ENCODE assay signal across 8 mouse cellular contexts in the genomic region with DNA sequence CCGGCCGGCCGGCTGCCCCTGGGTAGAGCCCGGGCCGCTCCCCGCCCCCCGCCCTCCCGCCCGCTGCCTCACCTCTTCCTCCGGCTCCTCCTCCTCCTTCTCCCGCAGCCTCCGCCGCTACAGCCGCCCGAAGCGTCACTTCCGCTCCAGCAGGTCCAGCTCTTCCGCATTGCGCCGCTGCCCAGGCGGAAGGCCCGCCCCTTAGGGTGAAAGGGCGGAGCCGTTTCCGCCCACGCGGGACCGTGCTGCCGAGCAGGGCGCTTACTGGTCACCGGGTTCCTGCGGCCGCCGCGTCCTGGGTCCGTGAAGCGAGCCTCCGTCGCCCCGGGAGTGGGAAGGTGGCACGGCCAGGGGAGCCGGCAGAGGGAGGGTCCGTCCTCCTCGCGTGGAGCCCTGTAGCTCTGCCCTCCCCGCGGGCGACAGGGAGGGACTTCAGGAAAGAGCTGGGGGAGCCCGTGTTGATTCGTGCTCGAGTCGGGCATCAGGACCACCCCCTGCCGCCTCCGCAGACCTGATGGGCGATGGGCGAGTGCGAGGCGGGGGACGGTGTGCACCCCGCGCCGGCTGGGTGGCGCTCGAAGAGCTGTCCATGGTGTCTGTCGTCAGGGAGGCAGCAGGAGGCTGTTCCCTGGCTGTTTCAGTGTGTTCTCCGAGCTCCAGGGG. TPM values are rescaled to one million over a fixed set of nuclear protein-coding genes. Genes with fewer than 3 reads are reported as not detected.
DNase-seq lines count a peak whose midpoint lies in the region; ATAC-seq lines count a peak whose summit lies in the region.

A gene (minus strand): TSS at position 288 of the 663 bp plus-strand sequence.

- peak within 1 kb of the TSS; percentile 80 for H3K4me2 ChIP-seq in intestine, embryonic 14.5 days (ENCODE audit: low read length)

- no peaks in the 10 kb centered on the region for H3K27me3 ChIP-seq in intestine, embryonic 14.5 days (replicated peaks; ENCODE audit: control insufficient read depth, insufficient read depth, low read length)

- under 1% methylated on average over 57 of the region's 66 CpGs for WGBS in intestine, embryonic 14.5 days

- no peaks in the 10 kb centered on the region for H3K9me3 ChIP-seq in intestine, embryonic 14.5 days (ENCODE audit: control insufficient read depth, low read length)

- H3K27ac ChIP-seq in intestine, embryonic 14.5 days (ENCODE audit: low read depth), result peak within 1 kb of the TSS; percentile 85

- peak; percentile 95 to 97 for DNase-seq in adrenal gland, adult (ENCODE audit: inconsistent age in 2 of 2, low spot score in 1 of 2)
- peak; percentile 92 for DNase-seq in embryo, embryonic 10.5 days (ENCODE audit: low spot score)
- DNase-seq in gastrocnemius, postnatal 25 days, result peak; percentile 93
- DNase-seq in intestine, embryonic 14.5 days (ENCODE audit: low spot score), result peak; percentile 90
- DNase-seq in left cerebral cortex, postnatal 14 days (ENCODE audit: low spot score in 2 of 2), result peak; percentile 91 to 92
- peak; percentile 92 for DNase-seq in mesoderm, embryonic 11.5 days (ENCODE audit: low read depth, low spot score)
- peak; percentile 90 to 92 for DNase-seq in right cerebral cortex, postnatal 36 days (ENCODE audit: low spot score in 2 of 2)
- peak; percentile 93 for DNase-seq in yolk sac, embryonic 10.5 days (ENCODE audit: low spot score)

- peaks cover 8% of the 10 kb centered on the region for H3K4me1 ChIP-seq in intestine, embryonic 14.5 days (replicated peaks; ENCODE audit: control insufficient read depth, insufficient read depth, low read length)

- intact Hi-C loops in left cerebral cortex, postnatal 14 days (cut with DNase I), result no loop called here

- peak; percentile 95 for ATAC-seq in intestine, embryonic 14.5 days (replicated peaks; ENCODE audit: low FRiP score, low TSS enrichment, low read depth)

- peaks cover 30% of the 10 kb centered on the region for H3K36me3 ChIP-seq in intestine, embryonic 14.5 days (ENCODE audit: control insufficient read depth, insufficient read depth, low read length)

- H3K9ac ChIP-seq in intestine, embryonic 14.5 days (ENCODE audit: low read length), result peak within 1 kb of the TSS; percentile 71

- peak within 1 kb of the TSS; percentile 88 for H3K4me3 ChIP-seq in intestine, embryonic 14.5 days (ENCODE audit: low read depth, low read length)

RNA-seq across cellular contexts. Expression of the gene that starts here (rescaled TPM):
- 10 to 100 TPM in 1 of 2 experiments, 1 to 10 TPM in 1; 10.0 to 10.9 TPM for total RNA-seq in gastrocnemius, postnatal 25 days (2021)
- polyA plus RNA-seq in intestine, embryonic 14.5 days (2014; fragmentation: Nextera tagmentation; extraction: Ambion mirVana), result 15.2 and 18.1 TPM in 2 replicates
- 100 to 1,000 TPM; 270 to 273 TPM for total RNA-seq in left cerebral cortex, postnatal 14 days (2021)

Comparison
In these comparisons a context has a peak if more than half of its experiments do, and no peak if none do; other contexts are left out.
1. Peak in every context shown above with its lines: DNase-seq, ATAC-seq, H3K4me3 ChIP-seq and H3K27ac ChIP-seq.
2. RNA of the gene that starts here (total RNA-seq): 270 to 273 TPM in left cerebral cortex, postnatal 14 days; 10.0 to 10.9 TPM in gastrocnemius, postnatal 25 days; every median in the first group is over 10 times any median in the second.